In the genomic region with DNA sequence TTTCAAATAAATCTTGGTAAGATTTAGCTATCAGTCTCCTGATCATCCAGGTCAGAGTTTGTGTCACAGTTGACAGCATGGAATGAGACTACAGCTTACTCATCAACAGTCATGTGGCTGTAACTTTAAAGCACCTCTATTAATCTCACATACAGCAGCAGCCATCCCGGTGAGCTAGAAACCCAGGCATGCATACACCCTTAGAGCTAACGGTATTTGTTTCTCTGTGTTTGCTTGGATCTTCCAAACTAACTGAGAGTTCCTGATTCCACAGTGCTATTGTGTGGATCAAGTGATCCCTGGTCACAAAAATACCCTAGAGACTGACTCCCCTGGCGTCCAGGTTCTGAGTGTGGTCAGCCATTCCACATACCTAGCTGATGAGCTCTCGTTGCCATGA, we compare ENCODE assay signal across 16 mouse cellular contexts. TPM values are rescaled to one million over a fixed set of nuclear protein-coding genes. Genes with fewer than 3 reads are reported as not detected.
DNase-seq lines count a peak whose midpoint lies in the region; ATAC-seq and TF ChIP-seq lines count a peak whose summit lies in the region.
"Had no signal": no experiment of that assay in that cellular context is flagged by ENCODE, and none has a peak within 500 bp of the region (broad histone marks: within the 10 kb centered on the region; RNA-seq: fewer than 3 reads in every experiment).

No protein-coding gene starts in this region.

- H3K36me3 ChIP-seq in forebrain, embryonic 16.5 days (ENCODE audit: control insufficient read depth, insufficient read depth) = no peaks in the 10 kb centered on the region
- H3K36me3 ChIP-seq in midbrain, embryonic 11.5 days (ENCODE audit: control insufficient read depth, insufficient read depth, low read length) = no peaks in the 10 kb centered on the region
- no peaks in the 10 kb centered on the region for H3K36me3 ChIP-seq in neural tube, embryonic 15.5 days
- H3K36me3 ChIP-seq in heart, adult 2 months (ENCODE audit: control insufficient read depth, insufficient read depth, low read length) = no peaks in the 10 kb centered on the region

- 18% methylated on average over 4 of the region's 4 CpGs for WGBS in forebrain, embryonic 16.5 days
- 16% methylated on average over 4 of the region's 4 CpGs for WGBS in midbrain, embryonic 11.5 days
- 12% methylated on average over 4 of the region's 4 CpGs for WGBS in neural tube, embryonic 15.5 days
- WGBS in heart, adult 2 months = 45% methylated on average over 4 of the region's 4 CpGs

- no peak for TF ChIP-seq EP300 in heart, adult 2 months (IDR thresholded peaks at IDR 0.05; ENCODE audit: insufficient read depth, low read depth, low read length)

- no peak overlapping the region for H3K27ac ChIP-seq in forebrain, embryonic 16.5 days (ENCODE audit: low read length)
- H3K27ac ChIP-seq in midbrain, embryonic 11.5 days (ENCODE audit: low read depth, low read length) = no peak overlapping the region
- H3K27ac ChIP-seq in neural tube, embryonic 15.5 days (replicated peaks) = no peak overlapping the region
- no peak overlapping the region for H3K27ac ChIP-seq in heart, adult 2 months

- H3K4me1 ChIP-seq in forebrain, embryonic 16.5 days (replicated peaks; ENCODE audit: control insufficient read depth, insufficient read depth, low read length) = peaks cover 11% of the 10 kb centered on the region
- H3K4me1 ChIP-seq in midbrain, embryonic 11.5 days (ENCODE audit: control insufficient read depth, insufficient read depth, low read length) = peaks cover 3% of the 10 kb centered on the region; the same call in 1 of the 2 replicates
- H3K4me1 ChIP-seq in neural tube, embryonic 15.5 days = peaks cover 17% of the 10 kb centered on the region; the same call in 1 of the 2 replicates
- no peaks in the 10 kb centered on the region for H3K4me1 ChIP-seq in heart, adult 2 months (ENCODE audit: control insufficient read depth, insufficient read depth, low read length)

- intact Hi-C loops in heart, adult 2 months (cut with DNase I) = no loop called here

- no peaks in the 10 kb centered on the region for H3K79me2 ChIP-seq in heart, adult 2 months (replicated peaks; ENCODE audit: control insufficient read depth, insufficient read depth, low read length)

- no peak for ATAC-seq in forebrain, embryonic 16.5 days
- ATAC-seq in midbrain, embryonic 11.5 days (ENCODE audit: low FRiP score) = 0 out of 2 replicates have a peak, but pooled peaks have one; percentile 12
- ATAC-seq in neural tube, embryonic 15.5 days (ENCODE audit: low FRiP score) = no peak
- ATAC-seq: intestine, embryonic 16.5 days; lung, postnatal 0 days had no signal

- no peak for TF ChIP-seq POLR2A in heart, adult 2 months (IDR thresholded peaks at IDR 0.05; ENCODE audit: insufficient read depth, low read depth, low read length)

- peak overlapping the region; percentile 15; the same call in 1 of the 2 replicates for H3K4me2 ChIP-seq in forebrain, embryonic 16.5 days (ENCODE audit: low read length)
- peak overlapping the region; percentile 83 for H3K4me2 ChIP-seq in midbrain, embryonic 11.5 days
- peak overlapping the region; percentile 94 for H3K4me2 ChIP-seq in neural tube, embryonic 15.5 days

- DNase-seq in retina, embryonic 14.5 days (ENCODE audit: low spot score) = peak; percentile 29
- no peak for DNase-seq in retina, postnatal 1 day
- DNase-seq in midbrain, embryonic 11.5 days (ENCODE audit: low spot score, missing footprints) = peak; percentile 90
- DNase-seq in urinary bladder, postnatal 4 days (ENCODE audit: low spot score in 2 of 2) = no peak
- no peak for DNase-seq in heart, adult 2 months
- DNase-seq in urinary bladder, postnatal 10 days (ENCODE audit: low spot score) = no peak
- DNase-seq: adrenal gland, adult 8-10 months; gastrocnemius, postnatal 36 days; liver had no signal

- no peaks in the 10 kb centered on the region for H3K27me3 ChIP-seq in forebrain, embryonic 16.5 days (replicated peaks; ENCODE audit: control insufficient read depth, insufficient read depth, low read length)
- no peaks in the 10 kb centered on the region for H3K27me3 ChIP-seq in midbrain, embryonic 11.5 days (ENCODE audit: control insufficient read depth, insufficient read depth, low read length)
- H3K27me3 ChIP-seq in neural tube, embryonic 15.5 days (replicated peaks) = no peaks in the 10 kb centered on the region
- H3K27me3 ChIP-seq in heart, adult 2 months (ENCODE audit: control insufficient read depth, insufficient read depth, low read length) = peaks cover 4% of the 10 kb centered on the region; the same call in 1 of the 2 replicates
- H3K27me3 ChIP-seq: CH12.LX had no signal

- H3K9ac ChIP-seq in forebrain, embryonic 16.5 days (replicated peaks; ENCODE audit: low read depth, low read length) = no peak overlapping the region
- no peak overlapping the region for H3K9ac ChIP-seq in midbrain, embryonic 11.5 days (ENCODE audit: low read length)
- no peak overlapping the region for H3K9ac ChIP-seq in neural tube, embryonic 15.5 days (replicated peaks)
- no peak overlapping the region for H3K9ac ChIP-seq in heart, adult 2 months (ENCODE audit: low read depth, low read length)

- TF ChIP-seq CTCF in heart, adult 2 months (IDR thresholded peaks at IDR 0.05) = no peak

- H3K9me3 ChIP-seq in forebrain, embryonic 16.5 days (ENCODE audit: control insufficient read depth, low read length) = no peaks in the 10 kb centered on the region
- no peaks in the 10 kb centered on the region for H3K9me3 ChIP-seq in midbrain, embryonic 11.5 days (ENCODE audit: control insufficient read depth, low read length)
- H3K9me3 ChIP-seq in neural tube, embryonic 15.5 days (replicated peaks) = no peaks in the 10 kb centered on the region

- no peak overlapping the region for H3K4me3 ChIP-seq in forebrain, embryonic 16.5 days (replicated peaks; ENCODE audit: low read length)
- H3K4me3 ChIP-seq in midbrain, embryonic 11.5 days (ENCODE audit: low read depth, low read length) = no peak overlapping the region
- H3K4me3 ChIP-seq in neural tube, embryonic 15.5 days (replicated peaks) = no peak overlapping the region
- H3K4me3 ChIP-seq in heart, adult 2 months = no peak overlapping the region

RNA-seq across cellular contexts. Expression of a gene that starts 1.5 kb away (rescaled TPM):
- polyA plus RNA-seq in forebrain, embryonic 16.5 days (2015; fragmentation: Nextera tagmentation; extraction: Ambion mirVana) = 1.2 and 2.2 TPM in 2 replicates
- polyA plus RNA-seq in midbrain, embryonic 11.5 days (2014; fragmentation: Nextera tagmentation; extraction: Ambion mirVana) = 3.5 and 3.9 TPM in 2 replicates
- 9.7 and 19.0 TPM in 2 replicates for polyA plus RNA-seq in neural tube, embryonic 15.5 days (2015; fragmentation: Nextera tagmentation; extraction: Ambion mirVana)
- total RNA-seq in heart, adult 2 months (2021) = 10 to 100 TPM; 34.4 to 82.7 TPM
- polyA plus RNA-seq in heart, adult 2 months (2012; rRNA removed) = 114 and 259 TPM in 2 replicates
- total RNA-seq: monocyte, adult 5-6 weeks had no signal

RNA-seq across cellular contexts. Expression of a gene that starts 24.3 kb away (rescaled TPM):
- 20.3 and 24.8 TPM in 2 replicates for polyA plus RNA-seq in forebrain, embryonic 16.5 days (2015; fragmentation: Nextera tagmentation; extraction: Ambion mirVana)
- polyA plus RNA-seq in midbrain, embryonic 11.5 days (2014; fragmentation: Nextera tagmentation; extraction: Ambion mirVana) = 108 and 118 TPM in 2 replicates
- 25.7 and 28.7 TPM in 2 replicates for polyA plus RNA-seq in neural tube, embryonic 15.5 days (2015; fragmentation: Nextera tagmentation; extraction: Ambion mirVana)
- total RNA-seq in heart, adult 2 months (2021) = 1 to 10 TPM; 6.8 to 7.8 TPM
- 12.3 and 24.3 TPM in 2 replicates for polyA plus RNA-seq in heart, adult 2 months (2012; rRNA removed)

RNA-seq across cellular contexts. Expression of a gene that starts 53.6 kb away (rescaled TPM):
- polyA plus RNA-seq in forebrain, embryonic 16.5 days (2015; fragmentation: Nextera tagmentation; extraction: Ambion mirVana) = not detected in 2 replicates
- 0.14 TPM in 1 of 2 replicates, not detected in the other for polyA plus RNA-seq in midbrain, embryonic 11.5 days (2014; fragmentation: Nextera tagmentation; extraction: Ambion mirVana)
- not detected in 2 replicates for polyA plus RNA-seq in neural tube, embryonic 15.5 days (2015; fragmentation: Nextera tagmentation; extraction: Ambion mirVana)
- total RNA-seq in heart, adult 2 months (2021) = not detected
- polyA plus RNA-seq in heart, adult 2 months (2012; rRNA removed) = 0.23 TPM in 1 of 2 replicates, not detected in the other
- total RNA-seq: monocyte, adult 5-6 weeks had no signal
- polyA plus RNA-seq: heart, embryonic 16.5 days had no signal

Comparison
In these comparisons a context has a peak if more than half of its experiments do, and no peak if none do; other contexts are left out.
1. DNase-seq: peak in retina, embryonic 14.5 days (single experiment) and midbrain, embryonic 11.5 days (single experiment); none in retina, postnatal 1 day (single experiment), urinary bladder, postnatal 4 days (0 of 2), heart, adult 2 months (0 of 2) and urinary bladder, postnatal 10 days (single experiment).
2. H3K4me2 ChIP-seq: peak in every context shown above with its lines; median percentile 94 in neural tube, embryonic 15.5 days; 83 in midbrain, embryonic 11.5 days; 15 in forebrain, embryonic 16.5 days.